Mouse (Mus musculus) spleen, adult 12 weeks (tissue): ENCODE measurements around the gene Spn.
"Not testable (repeated sequence)": the region's sequence is repeated elsewhere in the genome, so short reads cannot be mapped to it uniquely, and the experiment has no call there.

Experiments
- DNase-seq: peaks from one replicate; pipeline ENCODE4 v3.0.0; 2022; ENCODE audit warnings: low spot score

Gene Spn

DNA sequence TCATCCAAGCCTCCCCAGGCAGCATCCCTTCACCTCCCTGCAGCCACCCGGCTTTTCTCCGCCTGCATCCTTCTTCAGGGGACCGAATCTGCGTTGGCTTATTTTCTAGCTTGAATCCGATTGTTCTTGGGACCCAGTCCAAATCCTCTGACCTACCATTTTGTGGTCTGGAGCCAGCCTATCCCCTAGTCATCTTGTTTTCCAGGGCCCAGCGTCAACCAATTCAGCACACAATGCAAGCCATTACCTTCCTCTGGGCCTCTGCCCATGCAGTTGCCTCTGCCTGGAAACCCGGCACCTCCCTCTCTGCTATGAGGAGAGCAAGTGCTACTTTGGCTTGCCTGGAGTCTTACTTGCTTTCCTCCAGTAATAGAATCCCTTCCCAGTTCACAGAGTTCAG is 32.1 kb downstream of the Spn start:
- DNase-seq: no peak

DNA sequence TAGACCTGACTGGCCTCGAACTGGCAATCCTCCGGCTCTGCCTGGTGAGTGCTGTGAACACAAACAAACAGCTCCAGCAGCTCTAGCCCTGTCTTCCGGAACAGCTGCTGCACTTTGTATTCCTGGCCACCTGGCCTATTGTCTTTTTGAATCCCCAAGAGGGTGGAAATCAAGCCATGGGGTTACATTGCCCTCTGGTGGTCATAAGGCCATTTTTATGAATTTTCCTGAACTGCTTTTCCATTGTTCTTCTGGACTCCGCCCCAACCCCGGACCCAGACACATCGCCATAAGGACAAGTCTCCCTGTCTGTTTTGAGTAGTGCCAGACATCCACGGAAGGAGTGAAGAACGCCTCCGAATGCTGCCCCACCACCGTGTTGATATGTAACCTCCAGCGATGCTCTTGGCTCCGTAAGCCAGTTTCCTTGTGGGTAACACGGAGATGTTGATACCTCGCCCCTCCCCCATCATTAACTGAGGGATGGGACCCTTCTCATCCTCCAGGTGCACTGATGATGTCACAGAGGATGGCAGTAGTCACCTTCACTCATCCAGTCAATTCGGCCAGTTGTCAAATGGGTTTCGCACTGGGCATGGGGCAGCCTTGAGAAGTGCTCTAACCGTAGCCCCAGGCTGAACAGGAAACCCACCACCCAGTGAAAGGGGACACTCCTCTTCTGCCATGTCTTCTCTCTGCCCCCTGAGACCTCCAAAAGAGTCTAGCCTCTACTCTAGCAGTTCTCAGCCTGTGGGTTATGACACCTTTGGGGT is 32.9 kb downstream of the Spn start:
- peak; percentile 64 for DNase-seq

DNA sequence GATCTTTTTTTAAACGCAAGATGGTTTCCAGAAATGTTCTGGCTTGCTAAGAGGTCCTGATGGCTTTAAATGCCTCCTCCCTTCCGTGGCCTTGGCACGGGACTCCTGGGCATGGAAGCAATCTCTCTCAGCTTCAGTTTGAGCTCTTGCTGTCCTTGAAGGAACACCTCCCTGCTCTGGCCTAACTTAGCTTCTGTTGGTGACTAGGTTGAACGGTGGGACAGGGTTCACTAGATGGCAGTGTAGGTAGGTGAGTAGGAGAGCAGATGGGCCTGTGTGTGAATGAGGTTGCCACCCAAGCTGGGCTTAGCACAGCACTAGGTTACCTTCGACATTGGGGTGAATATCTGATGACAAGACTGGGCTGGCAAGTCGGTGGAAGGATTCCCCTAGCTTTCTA is 33.7 kb downstream of the Spn start:
- DNase-seq: no peak

DNA sequence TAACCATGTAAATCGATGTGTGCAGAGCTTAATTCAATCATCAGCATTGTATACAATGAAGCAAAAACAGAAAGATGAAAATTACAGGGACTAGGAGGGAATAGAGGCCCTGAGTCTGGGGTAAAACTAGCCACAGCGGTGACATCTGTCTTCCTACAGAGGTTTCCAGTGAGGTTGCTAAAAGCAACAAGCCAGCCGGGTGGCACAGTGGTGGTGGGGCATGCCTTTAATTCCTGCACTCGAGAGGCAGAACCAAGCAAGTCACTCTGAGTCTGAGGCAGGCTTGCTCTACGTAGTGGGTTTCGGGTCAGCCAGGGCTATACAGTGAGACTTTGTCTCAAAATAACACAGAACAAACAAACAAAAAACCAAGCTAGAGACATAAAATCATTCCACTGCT is 35.5 kb downstream of the Spn start:
- DNase-seq: no peak

DNA sequence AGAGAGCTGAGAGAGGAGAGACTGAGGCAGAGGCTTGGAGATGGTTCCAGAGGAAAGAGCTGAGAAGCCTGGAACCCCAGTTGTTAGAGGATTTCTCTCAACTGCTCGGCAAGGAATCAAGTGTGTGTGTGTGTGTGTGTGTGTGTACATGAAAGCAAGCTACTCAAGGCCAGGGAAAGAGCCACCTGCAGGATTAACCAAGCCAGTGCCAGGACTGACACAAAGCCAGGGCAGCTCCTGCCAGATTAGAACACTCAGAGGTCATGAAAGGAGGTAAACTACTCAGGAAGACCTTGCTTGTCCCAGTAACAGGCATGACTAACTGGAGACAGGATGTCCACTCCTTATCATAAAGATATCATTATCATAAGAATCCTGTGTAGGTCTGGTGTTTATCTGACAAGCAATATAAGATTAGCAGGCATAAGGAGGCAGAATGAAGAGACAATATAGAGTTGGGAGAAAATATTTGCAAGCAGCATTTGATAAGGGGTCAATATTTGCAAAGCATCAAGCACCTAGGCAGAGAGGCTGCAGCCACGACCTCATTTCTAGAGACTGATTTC is 36.1 kb downstream of the Spn start:
- DNase-seq: no peak

DNA sequence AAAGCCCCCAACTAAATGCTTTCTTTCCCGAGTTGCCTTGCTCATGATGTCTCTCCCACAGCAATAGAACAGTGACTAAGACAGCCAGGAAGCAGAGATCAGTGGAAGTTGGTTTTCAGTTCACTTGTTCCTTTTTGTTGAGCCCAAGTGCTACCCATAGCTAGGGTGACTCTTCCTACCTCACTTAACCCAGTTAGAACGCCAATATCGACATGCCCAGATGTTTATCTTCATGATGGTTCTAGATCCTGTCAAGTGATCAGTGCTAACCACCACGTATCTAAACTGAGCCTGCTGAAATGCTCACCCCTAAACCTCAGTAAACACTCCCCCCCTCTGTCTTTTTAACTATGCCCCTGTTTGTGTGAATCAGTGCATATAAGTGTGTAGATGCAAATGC is 38.1 kb downstream of the Spn start:
- no peak for DNase-seq

DNA sequence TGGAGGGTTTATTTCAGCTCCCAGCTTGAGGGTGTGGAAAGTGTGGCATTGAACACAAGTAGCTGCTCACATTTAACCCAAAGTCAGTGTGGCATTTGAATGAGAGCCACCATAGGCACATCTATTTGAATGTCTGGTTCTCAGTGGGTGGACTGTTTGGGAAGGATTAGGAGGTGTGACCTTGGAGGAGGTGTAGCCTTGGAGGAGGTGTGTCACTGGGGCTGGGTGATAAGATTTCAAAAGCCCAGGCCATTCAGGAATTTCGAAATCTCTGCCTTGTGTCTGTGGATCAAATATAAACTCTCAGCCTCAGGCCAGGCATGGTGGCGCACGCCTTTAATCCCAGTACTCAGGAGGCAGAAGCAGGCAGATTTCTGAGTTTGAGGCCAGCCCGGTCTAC is 38.7 kb downstream of the Spn start:
- DNase-seq: no peak

DNA sequence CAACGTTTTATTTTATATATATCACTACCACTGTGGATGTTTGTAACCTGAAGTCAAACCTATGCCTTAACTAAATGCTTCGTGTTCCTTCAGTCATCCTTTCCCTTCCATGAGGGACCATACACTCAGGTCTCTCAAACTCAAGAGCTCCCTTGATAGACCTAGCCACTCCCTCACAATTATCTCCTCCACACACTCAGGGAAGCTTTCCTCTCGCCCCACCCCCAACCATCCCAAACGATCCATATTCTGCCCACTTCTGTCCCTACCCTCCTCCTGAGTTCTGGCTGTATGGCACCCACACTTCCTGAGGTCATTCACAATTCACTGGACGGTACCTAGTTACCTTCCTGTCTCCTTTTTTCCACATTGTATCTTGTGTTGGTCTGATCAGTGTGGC is 39.1 kb downstream of the Spn start:
- DNase-seq: no peak

DNA sequence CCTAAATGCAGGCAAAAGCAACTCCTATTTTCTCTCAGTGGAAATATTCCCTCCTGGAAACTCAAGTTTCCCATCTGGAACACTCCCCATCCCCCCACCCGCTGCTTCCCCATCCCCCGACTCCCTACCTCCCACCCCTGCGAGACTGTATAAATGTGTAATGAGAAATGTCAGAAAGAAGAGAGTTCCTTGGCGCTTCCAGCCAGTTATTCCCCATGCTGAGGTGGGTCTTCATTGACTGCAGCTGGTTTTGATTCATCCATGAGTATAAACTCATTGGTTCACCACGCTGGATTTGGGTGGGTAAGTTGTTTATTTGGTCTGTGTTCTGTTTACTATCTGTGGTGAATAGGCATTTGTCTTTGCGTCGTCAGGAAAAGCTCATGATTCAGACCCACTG is 41.2 kb downstream of the Spn start:
- no peak for DNase-seq

DNA sequence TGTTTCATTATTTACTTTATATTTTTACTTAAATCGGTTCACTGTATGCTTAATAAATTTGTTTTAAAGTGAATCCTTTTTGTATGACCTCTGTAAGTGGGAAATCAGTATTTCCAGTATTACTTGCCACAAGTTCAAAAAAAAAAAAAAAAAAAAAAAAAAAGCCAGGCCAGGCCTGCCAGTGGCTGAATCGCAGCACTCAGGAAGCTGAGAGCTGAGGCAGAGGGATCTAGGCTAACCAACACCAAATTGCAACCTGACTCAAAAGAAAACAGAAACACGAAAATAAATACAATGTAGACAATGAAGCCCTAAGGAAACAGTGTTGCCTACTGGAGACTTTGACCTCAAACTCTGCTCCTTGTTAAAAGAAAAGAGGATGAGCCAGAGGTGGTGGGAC is 43.7 kb downstream of the Spn start:
- no peak for DNase-seq

DNA sequence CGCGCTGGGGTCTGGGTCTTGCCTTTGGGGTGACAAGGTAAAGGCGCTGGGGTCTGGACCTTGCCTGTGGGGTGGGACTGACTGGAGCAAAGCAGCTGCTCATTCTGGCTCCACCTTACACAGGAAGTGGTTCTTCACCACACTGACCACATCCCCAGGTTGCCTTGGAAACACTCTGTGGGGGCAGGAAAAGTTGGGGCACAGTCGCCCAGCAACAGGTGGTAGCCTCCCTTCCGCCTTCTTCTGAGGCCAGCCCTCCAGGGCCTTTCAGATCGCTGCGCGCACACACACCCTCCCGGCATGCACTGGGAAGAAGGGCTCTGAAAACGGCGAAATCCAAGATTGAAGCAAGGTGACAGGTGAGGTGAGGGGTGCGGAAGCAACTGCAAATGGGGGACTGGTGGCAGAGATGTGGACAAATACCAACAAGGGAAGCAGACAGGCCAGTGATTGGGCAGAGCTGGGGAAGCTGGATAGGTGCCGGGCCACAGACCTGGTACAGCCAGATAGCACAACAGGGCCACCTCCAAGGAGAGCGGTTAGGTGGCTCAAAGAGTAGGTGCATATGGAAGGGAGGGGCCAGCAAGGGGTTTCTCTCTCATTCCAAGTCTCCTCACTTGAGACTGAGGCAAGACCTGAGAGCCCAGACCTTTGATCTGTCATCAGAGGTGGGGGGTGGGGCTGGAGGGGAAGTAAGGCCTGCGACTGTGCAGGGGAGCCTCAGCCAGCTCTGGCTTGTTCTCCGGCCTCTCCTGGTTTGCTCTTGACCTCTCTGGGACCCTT is 46.3 kb downstream of the Spn start, which contains the start of gene AI467606:
Gene AI467606, plus strand, starts transcription at position 246 of the 783 bp plus-strand sequence.
- DNase-seq: peak; percentile 88

DNA sequence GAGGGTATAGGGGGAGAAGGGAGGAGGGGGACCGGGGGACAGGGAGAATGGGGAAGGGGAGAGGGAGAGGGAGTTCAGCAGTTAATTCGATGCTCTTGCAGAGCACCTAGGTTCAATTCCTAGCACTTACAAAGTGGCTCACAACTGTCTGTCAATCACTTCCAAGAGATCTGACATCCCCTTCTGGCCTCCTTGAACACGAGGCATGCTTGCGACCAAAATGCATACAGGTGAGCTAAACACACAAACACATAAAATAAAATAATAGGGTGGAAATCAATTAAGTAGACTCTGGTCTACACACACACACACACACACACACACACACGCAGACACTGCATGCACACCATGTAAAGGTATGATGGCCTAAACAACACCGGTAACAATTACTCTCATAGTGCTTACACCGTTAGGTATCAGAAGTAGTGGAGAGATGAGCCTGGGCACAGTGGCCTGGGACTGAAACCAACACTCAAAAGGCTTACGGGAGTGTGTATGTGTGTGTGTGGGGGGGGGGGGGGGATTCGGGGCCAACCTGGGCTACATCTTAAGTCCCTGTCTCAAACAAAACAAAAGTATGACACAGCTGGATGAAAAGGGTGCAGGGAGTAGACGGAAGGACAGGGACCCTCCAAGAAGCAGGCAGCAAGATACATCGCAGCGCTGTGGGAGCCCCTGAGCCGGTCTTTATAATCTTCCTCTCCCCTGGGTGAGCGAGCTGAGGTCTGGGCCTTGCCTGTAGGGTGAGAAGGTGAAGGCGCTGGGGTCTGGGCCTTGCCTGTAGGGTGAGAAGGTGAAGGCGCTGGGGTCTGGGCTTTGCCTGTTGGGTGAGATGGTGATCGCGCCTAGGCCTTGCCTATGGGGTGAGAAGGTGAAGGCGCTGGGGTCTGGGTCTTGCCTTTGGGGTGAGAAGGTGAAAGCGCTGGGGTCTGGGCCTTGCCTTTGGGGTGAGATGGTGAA is 47.2 kb downstream of the Spn start:
- no peak for DNase-seq

DNA sequence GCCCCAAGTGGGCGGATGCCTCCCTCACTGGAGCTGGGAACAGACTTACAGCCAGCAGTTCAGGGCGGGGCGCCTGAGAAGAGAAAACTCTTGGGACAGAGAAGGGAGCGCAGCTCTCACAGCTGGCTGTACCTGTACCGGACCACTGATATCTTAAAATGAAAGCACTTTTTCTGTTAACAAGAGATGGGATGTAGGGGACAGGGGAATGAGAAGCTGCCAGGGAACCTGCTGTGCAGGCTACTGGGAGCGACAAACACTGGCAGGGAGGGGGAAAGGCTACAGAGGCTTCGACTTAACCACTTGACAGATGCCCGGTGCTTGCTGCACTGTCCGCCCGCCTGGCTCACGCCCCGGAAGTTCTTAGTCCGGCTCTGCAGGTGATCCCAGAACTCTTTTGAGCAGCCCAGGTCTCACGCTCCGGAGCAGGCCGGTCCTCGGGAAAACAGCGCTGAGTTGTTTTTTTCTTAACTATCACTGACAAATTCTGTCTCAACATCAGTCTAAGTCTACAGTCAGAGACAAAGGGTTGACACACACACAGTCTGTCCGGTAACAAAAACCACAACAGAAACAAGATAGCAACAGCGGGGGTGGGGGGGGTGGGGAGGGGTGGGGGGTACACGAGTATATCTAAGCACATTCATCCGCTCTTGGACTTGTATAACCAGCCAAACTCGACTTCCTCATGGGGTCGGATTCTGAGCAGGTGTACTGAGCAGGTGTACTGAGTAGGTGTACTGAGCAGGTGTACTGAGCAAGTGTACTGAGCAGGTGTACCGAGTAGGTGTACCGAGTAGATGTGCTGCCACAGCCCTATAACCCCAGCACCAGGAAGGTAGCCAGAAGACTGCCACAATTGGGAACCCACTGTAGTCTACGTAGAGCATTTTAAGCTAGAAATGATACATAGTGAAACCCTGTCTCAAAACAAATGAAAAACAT is 48.5 kb downstream of the Spn start:
- DNase-seq: peak; percentile 58

DNA sequence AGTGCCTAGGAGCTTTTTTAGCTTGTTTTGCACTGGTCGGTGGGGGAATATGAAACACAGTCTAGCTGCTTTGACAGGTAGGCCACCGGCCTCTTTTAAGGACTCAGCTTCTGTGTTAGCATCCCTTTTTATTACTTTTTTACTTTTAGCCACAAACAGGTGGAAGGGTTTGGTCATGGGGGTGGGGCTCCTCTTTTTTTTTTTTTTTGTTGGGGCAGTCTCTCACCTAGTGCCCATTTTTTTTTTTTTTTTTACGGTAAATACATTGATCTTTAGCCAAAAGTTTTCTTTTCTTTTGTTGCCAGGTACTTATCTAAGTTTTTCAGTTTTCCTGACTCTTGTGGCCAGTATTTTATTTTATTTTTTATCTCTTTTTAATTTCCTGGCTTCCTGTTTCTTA is 49.5 kb downstream of the Spn start:
- no peak for DNase-seq

DNA sequence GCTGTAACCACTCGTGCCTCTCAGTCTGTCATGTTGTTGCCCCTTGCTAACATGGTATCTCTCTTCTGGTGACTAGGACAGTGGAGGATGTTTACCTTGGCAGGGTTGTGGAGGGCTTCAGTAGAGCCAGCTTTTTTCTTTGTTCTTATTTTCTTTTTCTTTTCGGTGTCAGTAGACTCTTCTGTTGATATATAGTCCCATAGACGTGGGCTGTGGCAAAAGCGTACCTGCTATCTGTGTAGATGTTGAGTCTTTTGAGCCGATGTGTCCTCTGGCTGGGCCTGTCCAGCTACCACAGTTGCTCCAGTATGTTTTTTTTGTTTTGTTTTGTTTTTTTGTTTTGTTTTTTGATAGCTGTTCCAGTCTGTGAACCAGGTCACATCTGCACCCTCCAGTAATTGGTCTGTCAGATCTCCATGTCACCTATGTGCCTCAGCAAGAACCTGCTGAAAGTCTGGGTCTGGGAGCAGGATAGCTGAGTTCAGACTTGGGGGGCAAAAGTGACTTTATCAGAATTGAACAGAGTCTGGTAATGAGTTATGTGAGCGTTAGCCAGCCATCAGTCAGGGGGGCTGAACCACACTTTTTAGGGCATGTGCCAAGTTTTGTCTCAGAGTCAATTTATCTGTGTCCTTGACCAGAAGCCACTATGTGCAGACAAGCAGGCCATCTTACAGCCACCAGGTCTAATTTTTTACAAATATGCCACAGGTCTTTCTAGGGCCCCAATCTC is 50.2 kb downstream of the Spn start, which contains the start of gene Zg16:
Gene Zg16, minus strand, starts transcription at position 51 of the 733 bp plus-strand sequence.
- not testable (repeated sequence) for DNase-seq

DNA sequence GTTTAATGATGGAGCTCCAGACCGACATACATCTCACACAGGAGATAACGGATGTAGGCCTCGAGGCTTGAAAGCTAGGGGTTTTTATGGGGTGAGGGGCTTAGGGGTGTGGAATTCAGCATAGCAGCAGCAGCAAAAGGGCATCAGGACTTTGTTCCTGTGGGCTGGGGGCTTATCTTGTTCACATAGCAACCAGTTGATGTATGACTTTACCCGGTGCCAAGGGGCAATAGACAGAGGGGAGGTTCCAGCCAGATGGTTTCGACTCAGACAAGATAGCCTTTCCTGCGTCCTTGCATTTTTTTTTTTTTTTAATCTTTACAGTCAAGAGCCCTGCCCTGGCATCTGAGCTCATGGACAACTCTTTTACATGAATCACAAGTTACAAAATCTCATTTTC is 51.9 kb downstream of the Spn start:
- DNase-seq: peak; percentile 48

DNA sequence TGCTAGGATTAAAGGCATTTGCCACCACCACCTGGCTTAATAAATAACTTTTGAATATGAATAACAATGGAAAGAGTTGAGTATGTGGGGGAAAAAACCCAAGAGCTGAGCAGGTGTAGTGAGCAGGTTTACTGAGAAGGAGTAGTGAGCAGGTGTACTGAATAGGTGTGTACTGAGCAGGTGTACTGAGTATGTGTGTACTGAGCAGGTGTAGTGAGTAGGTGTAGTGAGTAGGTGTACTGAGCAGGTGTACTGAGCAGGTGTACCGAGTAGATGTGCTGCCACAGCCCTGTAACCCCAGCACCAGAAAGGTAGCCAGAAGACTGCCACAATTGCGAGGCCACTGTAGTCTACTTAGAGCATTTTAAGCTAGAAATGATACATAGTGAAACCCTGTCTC is 52.8 kb downstream of the Spn start:
- DNase-seq: no peak

DNA sequence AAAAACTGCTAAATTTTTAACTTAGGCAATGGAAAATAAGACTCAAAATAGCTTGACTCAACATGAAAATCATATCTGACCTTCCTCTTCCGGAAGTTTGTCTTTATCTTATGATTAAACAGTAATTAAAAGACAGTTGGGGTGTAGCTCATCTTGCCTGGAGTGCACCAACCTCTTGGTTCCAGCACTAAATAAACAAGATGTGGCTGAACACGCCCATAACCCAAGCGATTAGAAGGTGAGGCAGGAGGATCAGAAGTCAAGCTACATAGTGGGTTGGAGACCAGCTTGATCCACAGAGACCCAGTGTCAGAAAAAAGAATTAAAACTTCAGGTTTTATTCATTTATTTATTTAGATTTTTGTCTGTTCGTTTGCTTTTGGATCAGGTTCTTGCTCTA is 53.9 kb downstream of the Spn start:
- DNase-seq: no peak

DNA sequence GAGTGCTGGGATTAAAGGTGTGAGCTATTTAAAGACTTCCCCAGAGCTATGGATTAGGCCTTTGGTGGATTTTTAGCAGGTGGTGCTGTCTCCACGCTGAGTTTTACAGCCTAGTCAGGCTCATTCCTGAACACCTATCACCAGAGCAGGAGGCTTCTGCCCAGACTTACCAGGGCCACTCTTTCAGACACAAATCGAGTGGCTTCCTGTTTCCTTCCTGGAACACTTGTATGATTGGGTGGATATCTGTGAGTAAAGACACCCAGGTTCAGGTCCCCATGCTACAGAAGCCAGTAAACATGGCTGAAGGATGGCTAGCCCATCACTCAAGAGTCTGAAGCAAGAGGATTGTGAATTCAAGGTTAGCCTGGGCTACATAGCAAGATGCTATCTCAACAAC is 54.6 kb downstream of the Spn start:
- DNase-seq: no peak

DNA sequence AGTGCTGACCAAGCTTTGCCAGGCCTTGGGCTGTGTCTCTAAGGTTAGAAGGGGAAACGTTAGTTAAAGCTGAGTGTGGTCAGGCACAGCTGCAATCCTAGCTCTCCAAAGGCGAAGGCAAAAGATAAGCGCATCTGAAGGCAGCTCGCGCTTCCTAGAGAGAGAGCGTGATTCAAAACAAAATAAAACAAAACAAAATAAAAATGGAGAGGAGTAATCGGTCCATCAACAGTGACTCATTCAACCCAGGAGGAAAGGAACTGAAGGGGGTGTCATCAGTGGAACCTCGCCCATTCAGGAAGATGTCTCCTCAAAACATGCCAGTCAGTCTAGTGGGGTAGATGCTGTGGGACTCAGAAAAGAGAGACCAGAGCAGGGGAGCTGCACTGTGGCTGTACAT is 55.4 kb downstream of the Spn start:
- DNase-seq: no peak
